Mouse (Mus musculus) urinary bladder, postnatal 14 days (tissue): ENCODE measurements around the gene Gm49510.

Experiments used
- DNase-seq: peaks from one replicate; pipeline ENCODE4 v3.0.0; 2021; ENCODE audit warnings: low spot score

Gm49510 gene

DNA sequence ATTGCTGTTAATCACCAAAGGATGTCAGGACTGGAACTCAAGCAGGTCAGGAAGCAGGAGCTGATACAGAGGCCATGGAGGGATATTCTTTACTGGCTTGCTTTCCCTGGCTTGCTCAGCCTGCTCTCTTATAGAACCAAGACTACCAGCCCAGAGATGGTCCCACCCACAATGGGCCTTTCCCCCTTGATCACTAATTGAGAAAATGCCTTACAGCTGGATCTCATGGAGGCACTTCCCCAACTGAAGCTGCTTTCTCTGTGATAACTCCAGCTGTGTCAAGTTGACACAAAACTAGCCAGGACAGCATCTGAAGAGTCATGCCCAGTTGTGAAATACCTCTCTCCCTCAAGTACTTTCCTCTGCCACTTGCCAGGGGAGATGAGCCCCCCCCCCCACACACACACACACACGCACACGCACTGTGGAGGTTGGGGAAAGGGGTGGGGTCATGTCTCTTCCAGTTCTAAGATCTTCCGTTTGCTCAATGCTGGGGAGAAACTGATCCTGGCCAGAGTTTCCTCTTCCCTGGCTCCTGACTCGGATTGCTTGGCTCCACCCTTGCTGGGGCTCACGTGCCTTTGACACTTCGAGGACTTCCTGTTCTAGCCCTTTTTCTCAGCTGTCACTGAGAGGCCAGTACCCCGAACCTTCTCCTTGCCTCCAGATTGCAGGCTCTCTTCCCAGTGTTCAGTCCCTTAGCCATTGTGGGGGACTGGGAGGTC is 20.5 kb upstream of the Gm49510 start:
- peak; percentile 39 for DNase-seq

DNA sequence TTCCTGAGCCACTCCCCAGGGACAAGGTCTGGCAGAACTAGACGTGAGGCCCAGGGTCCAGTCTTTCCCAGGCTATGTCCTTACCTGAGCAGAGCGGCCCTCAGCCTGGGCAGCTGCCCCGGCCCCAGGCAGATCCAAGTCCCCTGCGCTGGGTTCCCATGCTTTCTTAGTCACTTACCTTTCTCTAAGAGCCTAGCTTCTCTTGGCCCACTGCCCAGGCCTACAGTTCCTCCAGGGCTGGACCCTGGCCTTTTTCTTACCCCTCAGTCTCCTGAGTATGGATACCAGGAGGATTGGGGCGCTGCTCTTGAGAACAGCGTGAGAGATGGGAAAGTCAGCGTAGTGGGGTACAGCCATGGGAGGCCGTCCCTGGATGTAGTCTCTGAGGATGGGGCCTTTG is 19.0 kb upstream of the Gm49510 start:
- DNase-seq: no peak

DNA sequence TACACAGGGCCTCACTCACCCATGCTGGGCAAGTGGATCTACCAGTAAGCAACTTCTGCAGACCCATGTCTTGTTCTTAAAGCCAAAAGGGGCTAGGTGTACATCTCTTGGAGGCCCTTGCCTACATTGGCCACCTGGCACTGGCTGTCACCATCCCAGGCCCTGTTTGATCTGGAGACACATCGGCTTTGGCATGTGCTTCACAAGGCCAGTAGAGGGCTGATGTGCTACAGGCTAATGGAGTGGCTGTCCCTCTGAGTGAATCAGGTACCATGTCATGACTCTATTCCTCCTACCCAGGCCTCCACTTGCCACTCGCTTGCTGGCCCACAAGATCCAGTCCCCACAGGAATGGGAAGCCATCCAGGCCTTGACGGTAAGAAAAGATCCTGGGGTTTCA is 17.6 kb upstream of the Gm49510 start:
- no peak for DNase-seq

DNA sequence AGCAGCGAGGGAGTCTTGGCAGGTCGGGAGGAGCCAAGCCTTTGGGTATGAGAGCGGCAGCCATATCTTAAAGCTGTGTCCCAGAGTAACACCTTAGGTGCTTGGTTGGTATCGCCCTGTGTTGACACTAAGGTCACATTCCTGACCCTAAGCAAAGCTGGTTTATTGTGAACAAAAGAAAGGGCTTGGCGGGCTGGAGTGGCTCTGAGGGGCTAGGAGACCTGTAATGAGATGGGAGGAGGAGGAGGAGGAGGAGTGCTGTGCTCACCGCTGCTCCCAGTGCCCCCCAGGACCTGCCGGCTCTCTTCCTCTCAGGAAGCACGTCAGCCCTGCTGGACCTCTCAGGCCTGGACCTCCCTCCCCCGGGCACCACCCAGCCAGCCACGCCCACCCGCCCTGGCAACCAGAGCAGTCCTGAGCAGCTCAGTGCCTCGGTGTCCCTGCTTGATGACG is 10.0 kb upstream of the Gm49510 start:
- DNase-seq: no peak

DNA sequence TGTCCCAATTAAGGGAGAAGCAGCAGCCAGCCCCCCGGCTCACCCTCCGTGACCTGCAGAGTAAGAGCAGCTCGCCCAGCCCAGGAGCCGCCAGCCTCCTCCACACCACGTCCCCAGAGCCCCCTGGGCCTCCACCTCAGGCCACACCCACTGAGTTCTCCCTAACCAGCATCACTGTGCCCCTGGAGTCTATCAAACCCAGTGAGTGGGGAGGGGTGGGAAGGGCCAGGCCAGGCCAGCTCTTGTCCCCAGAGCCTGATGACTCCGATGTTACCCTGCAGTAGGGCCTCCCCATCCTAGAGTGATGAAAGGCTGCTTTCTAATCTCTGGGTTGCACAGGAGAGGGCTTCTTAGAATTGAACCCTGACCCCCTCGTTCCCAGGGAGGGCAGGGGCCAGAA is 7.0 kb upstream of the Gm49510 start:
- no peak for DNase-seq

DNA sequence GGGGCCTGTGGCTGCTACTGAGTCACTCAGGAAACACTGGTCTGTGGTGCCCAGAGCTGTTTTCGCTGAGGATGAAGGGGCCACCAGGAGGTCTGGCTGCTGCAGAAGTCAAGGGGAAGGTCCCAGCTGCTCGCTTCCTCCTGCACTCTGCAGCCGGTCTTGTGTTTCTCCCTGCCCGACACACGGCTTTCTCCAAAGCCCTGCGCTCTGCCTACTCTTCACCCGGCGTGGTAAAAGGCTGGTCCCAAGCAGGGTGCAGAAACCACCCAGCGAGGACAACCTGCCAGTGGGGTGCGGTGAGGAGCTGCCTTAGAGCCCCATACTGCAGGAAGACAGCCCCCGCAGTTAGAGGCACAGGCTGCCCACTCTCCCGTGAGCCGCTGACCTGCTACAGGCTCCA is 4.7 kb upstream of the Gm49510 start:
- no peak for DNase-seq

DNA sequence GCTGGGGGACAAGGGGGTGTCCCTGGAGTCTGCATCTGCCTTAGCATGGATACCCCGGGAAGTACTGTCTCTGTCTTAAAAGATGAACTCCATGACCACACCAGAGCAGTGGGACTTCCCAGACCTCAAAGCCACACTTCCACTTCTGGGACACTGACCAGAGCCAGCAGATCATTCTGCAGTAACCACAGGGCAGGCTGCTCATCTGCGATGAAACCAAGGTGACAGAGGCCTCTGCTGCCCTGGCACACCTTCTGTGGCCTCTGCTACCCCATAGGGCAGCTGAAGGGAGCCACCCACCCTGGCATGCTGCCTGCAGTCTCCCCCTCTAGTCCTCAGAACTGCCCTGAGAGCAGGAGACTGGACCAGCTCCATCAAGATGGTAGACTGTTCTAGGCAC is 3.7 kb upstream of the Gm49510 start:
- no peak for DNase-seq

DNA sequence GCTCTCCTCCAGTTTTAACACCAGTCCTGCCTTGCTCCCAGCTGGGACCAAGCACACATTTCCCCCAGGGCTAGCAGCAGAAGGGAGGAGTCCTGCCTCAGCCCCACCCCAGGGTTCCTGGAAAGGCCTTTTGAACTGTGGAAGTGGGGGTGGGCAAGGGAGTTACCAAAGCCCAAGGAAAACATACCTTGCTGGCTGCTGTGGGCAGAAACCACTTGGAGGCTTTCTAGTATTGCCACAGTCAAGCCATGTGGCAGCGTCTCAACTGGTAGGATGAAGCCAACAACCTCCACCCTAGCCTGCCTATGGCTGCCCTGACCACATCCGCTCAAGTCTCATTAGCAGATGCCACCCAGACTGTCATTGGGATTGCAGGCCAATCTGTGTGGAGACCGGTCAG is 3.3 kb upstream of the Gm49510 start:
- DNase-seq: no peak

DNA sequence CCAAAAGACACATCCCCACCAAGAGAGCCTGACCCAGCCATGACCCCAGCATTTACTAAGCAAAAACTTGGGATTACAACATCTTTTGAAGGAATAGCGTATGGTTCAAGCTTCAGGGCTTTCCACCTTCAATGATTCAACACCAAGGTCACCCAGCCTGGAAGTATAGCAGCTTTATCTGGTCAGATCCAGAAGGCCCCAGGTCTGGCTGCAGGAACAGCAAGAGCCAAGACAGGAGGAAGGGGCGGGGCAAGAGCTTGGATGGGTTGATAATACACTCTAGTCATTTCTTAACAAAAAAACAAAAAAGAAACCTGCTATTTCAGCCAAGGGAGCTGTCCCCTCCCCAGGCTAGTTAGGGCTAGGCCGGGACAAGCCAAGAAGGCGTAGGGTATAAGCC is 2.0 kb upstream of the Gm49510 start:
- no peak for DNase-seq

DNA sequence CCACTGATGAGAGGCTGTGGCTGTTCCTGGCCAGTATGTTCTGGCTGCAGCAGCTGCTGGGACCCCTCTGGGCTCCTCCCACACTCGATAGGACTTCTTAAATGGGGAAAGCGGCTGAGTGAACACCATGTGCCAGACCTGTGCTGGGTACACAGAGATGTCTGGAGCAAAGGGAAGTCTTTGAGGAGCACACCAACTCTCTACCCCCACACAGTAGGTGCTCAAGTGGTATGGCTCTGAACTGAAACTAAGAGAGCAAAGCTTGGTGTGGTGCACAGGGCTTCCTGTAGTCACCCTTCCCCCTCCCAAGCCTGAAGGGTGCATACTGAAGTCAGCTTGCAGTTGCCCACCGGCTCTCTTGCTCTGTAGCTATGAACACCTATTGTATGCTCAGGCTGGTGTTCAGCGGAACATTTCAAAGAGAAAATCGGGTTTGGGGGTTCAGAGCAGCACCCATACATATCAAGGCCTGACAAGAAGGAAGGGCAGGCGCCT is 913 bp upstream of the Gm49510 start:
- no peak for DNase-seq

DNA sequence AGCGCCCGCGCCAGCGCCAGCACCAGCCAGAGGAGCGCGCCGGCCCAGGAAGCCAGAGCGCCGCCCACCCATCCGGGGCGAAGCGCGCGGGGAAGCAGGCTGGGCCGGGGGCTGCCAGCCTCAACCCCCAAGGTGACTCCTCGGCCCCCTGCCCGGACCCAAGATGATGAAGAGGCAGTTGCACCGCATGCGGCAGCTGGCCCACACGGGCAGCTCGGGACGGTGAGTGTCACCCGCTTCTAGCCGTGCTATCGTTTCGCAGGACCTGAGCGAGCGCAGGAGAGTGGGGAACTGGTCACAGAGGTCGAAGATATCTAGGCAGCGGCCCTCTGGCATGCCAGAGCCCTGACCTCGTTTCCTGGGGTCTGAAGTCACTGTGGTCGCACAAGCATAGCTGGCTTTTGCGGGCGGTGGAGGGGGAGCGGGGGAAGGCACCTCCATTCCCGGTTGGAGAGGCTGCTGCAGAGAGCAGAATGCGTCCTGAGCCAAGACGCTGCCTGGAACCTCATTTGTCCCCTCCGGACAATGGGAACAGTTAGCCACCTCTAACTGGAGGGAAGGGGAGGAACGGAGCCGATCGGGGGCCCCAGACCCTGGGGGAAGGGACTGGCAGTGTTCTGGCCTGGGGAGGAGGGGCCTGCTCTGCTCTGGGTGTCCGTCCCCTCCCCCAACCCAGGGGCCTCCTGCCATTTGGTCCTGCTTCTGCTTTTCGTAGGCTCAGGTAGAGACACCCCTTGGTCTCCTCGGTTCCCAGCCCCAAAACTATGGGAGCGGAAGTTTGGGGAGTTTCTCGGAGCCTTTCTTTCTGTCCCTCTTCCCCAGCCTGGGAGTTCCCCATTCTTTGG is 495 bp downstream of the Gm49510 start, which contains the start of gene Sh3bp1:
TSS of gene Sh3bp1 (plus strand) at position 29 of the 845 bp plus-strand sequence.
- DNase-seq: peak; percentile 77

DNA sequence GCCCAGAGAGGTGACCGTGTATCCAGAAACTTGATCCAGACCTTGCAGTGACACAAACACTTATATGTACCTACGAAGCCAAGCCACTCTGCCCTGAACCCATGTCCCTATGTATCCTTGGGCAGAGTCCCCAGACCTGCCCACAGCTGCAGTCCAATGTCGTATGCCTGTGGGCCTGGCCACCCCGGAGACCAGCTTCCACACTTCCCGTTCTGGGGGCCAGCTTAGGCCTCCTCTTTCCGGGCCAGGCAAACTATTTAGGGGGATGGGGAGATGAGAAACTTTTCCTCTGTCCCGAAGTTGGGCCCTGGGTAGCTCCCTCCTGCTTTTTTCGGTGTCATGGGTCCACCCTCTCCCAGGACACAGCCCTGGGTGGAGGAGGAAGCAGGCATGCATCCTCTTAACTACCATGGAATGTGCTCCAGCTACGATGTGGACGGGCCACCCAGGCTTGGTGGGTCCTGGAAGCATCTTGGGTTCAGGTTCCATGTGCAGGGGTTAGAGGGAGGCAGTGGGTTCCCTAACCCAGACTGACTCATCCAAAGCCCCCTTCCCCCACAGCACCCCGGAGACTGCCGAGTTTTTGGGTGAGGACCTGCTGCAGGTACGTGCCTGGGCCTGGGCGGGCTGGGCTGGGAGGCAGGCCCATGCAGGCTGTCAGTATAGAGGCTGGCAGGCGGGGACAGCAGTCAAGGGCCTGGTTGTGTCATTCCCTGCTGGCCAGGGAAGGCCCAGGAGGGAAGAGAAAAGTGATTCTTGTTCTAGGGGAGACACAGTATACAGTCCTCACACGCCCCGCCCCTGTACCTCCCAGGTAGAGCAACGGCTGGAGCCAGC is 1.3 kb downstream of the Gm49510 start:
- peak; percentile 48 for DNase-seq

DNA sequence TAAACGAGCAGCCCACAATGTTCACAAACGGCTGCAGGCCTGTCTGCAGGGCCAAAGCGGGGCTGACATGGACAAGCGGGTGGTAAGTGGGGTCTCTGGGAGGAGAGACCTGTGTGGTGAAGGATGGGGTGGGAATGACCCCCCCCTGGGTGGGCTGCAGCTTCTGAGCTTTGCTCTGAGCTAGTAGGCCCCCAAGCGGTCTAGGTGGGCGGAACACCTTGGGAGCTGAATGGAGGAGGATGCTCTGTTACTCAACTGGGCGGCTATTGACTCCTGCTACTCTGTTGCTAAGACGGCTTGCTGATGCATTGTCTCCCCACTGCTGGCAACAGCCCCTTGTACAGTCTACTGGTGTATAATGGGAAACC is 1.9 kb downstream of the Gm49510 start:
- DNase-seq: no peak

DNA sequence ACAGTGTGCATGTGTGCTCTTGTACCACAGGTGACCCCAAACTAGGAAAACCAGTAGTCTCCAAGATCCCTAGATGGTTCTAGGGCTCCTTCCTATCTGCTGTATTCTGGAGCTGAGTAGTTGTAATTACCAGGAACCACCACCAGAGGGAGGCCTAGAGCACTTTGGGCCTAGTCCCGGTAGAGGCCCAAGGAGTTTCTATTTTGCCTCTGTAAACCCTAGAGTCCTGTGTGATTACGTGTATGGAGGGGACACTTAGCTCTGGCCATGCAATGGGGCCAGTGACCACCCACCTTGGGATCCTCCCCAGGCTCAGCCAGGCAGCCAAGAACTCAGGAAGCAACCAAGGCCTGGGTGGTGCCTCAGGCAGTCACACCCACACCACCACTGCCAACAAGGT is 3.8 kb downstream of the Gm49510 start:
- DNase-seq: peak; percentile 86

DNA sequence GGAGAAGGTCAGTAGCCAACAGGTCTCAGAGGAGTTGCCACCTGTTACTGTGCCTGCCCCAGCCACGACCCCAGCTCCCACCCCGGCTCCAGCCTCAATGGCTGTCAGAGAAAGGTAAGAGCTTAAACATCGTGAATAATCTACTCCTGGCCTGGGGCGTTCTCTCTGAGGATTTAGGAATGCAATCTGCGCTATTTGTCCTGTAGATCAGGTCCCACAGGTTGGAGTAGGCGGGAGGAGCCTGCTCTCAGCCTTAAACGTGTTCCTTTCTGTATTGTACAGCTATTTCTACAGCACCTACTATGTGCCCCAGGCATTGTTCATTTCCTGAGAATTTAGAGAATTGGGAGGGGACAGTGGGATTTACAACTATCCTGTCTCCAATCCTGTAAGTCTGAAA is 8.9 kb downstream of the Gm49510 start:
- no peak for DNase-seq

DNA sequence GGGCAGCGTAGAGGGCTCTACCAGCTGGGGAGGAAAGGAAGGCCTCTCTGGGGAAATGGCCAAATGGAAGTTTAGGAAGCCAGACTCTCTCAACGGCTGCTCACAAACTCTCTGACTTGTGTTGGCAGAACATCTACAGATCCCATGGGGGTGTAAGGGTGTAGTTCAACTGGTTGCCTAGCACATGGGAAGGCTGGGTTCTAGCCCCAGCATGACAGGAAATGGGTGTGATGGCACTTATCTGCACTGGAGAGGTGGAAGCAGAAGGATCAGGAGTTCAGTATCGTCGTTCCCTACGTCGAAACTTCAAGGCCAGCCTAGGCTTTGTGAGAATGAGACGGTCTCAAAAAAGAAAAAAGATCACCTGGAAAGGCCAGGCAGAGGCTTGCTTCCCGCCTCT is 9.5 kb downstream of the Gm49510 start:
- DNase-seq: no peak

DNA sequence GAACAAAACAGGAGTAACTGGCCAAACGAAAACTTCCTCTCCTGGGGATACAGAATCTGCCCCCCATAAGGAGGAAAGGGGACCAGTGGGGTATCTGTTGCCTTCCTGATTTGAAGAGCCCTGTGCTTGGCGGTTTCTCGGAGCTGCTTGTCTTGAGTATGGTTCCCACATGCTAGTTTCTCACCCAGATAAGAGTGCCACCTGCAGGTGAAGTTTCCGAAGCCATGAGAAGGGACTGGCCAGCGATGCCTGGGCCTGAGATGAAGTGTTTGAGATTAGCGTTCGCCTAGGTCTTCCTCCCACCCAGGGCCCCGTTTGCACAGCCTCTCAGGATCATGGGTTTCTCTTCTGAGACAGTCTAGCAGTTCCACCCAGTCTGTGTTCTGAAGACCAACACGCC is 12.6 kb downstream of the Gm49510 start:
- DNase-seq: peak; percentile 57

DNA sequence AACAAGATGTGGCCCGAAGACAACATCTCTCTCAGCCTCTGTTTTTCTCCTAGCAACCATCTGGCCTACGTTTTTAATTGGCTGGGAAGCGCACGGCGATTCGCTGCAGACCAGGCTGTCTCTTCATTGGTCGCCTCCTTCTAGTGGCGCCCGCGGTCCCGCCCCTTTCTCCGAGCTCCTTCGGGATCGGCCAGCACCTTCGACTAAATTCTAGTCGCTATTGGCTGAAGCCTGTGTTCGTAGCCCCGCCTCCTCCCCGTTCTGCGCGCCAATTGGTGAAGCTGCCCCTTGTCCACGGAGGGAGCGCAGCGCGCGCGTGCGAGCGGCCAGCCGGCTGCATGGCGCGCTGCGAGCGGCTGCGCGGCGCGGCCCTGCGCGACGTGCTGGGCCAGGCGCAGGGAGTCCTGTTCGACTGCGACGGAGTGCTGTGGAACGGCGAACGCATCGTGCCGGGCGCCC is 14.2 kb downstream of the Gm49510 start, which contains the start of gene Pdxp:
TSS of gene Pdxp (plus strand) at position 288 of the 459 bp plus-strand sequence.
- DNase-seq: peak; percentile 95

DNA sequence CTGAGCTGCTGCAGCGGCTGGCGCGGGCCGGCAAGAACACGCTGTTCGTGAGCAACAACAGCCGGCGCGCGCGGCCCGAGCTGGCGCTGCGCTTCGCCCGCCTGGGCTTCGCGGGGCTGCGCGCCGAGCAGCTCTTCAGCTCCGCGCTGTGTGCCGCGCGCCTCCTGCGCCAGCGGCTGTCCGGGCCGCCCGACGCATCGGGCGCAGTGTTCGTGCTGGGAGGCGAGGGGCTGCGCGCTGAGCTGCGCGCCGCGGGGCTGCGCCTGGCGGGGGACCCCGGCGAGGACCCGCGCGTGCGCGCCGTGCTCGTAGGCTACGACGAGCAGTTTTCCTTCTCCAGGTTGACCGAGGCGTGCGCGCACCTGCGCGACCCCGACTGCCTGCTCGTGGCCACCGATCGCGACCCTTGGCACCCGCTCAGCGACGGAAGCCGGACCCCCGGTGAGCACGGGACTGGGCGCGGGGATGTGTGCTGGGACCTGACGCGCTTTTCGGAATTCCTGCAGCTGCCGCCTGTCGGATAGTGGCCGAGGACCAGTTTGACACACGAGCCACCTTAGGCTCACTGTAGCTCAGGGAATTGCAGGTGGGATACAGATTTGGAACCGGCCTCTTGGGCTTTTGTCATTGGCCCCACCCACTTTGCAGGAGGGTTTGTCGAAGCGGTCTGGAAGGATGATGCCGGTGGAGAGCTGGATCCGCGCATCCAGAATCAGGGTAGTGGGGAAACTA is 14.8 kb downstream of the Gm49510 start:
- DNase-seq: no peak

DNA sequence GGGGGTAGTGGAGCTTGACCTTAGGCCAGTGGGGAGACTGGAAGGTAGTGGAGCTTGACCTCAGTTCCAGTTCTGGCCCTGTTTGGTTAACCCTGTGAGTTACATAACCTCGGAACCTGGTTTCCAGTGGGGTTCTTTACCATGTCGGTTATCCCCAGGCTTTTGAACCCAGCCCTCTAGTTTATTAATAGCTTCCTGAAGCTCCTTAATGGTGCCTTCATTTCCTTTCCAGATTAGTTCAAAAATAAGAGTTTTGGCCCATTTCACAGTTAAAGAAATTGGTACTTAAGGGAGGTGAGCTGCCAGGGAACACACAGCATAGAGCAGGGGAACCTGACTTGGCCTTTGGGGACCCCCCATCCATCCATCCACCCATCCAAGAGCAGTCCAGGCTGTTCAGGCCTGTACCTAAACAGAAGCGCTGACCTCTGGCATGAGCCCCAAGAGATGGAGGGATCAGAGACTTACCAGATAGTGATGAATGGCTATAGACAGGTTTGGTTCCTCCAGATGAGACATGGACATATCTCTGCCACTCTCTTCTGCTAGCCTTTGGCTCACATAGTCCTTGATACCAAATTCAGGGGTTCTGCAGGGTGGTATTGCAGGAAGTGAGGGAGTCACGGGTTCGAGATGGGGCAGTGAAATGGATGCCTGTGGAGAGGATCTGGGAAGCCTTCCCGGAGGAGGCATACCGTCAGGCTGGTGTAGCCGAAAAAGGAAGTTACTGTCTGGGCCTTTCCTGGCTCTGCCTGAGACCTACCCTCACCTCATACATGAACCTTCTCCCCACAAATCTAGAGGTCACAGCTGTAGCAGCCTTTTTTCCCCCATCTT is 15.6 kb downstream of the Gm49510 start:
- no peak for DNase-seq

DNA sequence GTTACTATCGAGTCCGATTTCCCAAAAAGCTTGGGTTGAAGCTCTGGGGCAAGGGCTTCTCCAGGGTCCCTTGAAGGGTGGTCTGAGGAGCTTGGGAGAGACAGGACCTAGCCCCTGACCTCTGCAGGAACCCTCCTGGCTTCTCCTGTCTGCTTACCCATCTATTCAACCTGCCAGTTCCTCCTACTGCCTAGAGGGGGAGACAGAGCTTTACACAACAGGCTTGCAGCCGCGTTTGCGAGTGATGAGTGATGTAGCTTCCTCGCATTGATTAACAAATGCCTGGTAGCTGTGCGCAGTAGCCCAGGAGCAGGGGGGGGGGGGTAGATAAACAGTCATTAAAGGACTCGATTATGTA is 16.2 kb downstream of the Gm49510 start:
- DNase-seq: peak; percentile 66
